Mouse (Mus musculus): ENCODE measurements around the gene Dnm3.

DNA sequence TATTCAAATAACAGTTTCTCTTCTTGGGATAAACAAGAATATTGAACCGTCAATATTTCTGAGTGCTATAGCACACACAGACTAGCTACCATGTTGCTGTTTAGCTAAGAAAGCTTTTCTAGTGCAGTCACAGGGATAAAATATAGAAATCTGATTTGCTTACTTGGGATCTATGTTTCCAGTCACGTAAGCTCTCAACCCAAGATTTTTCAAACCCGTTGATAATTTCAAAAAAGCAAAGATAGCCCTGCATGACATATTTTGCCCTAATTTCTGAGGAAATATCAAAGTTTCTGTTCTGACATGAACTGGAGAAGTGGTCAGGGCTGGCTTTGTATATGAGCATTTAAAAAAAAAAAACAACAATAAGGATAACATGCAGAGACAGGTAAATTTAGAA lies 253.8 kb downstream of the Dnm3 start:
- TF ChIP-seq CTCF (IDR thresholded peaks at IDR 0.05; ENCODE audit: extremely low read depth, insufficient read depth, insufficient read length, insufficient replicate concordance) (no peak), POLR2A (IDR thresholded peaks at IDR 0.05; ENCODE audit: low read depth, low read length) (no peak)
